Mouse (Mus musculus): ENCODE results near the gene Gm28374. TPM values are rescaled to one million over a fixed set of nuclear protein-coding genes. Genes with fewer than 3 reads are reported as not detected.
"Not testable (repeated sequence)": the region's sequence is repeated elsewhere in the genome, so short reads cannot be mapped to it uniquely, and the experiment has no call there.

Gm28374 gene
- total RNA-seq, 2 experiments from 2014 or later: 0.83 TPM; not detected in 1

DNA sequence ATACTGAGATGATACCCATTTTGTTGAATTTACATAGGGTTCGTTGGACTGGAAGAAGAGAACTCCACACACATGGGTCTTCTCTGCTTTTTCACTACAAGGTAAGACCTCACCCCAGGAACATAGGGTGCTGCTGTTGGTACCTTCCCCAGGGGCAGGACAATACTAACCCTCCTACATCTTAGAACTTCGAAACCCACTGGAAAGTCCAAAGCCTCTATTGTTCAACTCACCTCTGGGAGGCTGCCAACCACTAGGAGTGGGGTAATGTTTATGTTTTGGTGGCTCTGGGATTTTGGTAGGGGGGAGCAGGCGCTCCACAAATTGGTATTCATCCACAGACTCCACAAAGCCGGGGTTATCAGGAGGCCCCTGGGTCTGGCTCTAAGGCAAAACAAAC lies 25.4 kb downstream of the Gm28374 start:
- DNase-seq: no peak

DNA sequence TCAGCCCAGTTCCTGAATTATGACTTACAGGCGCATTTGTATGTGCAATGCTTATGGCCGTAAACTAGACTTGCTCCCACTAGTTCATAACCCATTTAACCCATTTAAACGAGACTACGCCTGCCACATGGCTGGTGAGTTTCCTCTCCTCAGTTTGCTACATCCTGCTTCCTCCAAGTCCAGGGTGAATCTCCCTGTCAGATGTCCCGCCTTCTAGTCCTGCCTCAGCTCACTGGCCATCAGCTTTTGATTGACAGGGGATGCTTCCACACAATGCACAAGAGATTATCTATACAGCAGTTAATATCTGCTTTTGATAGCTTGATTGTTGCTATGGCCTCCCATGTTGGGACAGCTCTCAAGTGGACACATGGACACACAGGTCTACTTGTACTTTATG lies 27.8 kb downstream of the Gm28374 start:
- no peak for DNase-seq

DNA sequence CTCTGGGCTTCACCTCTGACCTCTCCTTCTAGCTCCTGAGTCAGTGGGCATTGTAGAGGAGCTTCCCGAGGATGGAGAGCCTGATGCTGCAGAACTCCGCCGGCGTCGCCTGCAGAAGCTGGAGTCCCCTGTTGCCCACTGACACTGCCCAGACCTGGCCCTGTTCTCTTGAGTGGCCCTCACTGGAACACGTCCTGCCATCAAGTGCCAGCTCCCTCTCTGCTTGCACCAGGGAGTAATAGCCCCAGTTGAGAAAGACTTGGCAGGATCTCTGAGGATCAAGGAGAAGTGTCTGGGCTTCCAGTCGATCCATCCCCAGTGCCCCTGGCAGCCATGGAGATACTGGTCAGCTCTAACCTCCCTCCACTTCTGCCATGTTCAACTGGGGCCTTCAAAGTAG lies 29.5 kb downstream of the Gm28374 start:
- peak in 1 of 2 experiments; percentile 24 for DNase-seq

DNA sequence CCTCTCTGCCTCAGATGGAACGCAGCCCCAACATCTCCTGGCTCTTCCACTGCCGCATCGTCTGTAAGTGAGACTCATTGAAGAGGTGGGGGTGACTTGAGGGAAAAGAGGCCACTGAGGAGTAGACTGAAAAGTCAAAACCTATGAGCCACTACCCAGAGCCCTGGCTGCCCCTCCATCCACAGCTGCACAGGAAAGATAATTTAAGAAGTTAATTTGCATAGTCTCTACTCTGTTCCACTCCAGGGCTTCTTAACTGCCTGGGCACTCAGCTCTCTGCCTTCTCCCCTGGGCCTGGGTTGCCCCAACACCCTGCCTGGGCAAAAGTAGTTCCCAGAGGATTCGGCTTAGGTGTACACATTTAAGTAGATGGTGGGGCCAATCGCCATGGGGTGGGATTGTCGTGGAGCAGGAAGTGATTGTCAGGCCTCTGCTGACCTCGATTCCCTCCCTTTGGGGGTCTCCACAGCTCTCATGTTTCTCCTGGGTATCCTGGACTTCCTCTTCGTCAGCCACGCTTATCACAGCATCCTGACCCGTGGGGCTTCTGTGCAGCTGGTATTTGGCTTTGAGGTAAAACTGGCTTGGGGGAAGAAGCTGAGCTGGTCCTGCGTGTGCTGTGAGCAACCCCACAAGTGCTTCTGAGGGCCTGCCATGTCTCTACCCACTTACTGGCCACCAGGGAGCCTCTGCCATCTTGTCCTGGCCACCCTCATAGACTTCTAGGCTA lies 33.2 kb downstream of the Gm28374 start:
- DNase-seq: no peak

DNA sequence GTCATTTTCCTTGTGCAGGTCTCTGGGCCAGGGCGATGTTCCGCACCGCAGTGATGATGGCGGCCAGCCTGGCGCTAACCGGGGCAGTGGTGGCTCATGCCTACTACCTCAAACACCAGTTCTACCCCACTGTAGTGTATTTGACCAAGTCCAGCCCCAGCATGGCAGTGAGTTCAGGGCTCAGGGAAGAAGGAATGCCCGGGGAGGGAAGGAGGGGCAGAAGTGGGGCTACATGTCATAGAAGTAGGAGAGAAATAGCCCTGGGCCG lies 34.2 kb downstream of the Gm28374 start:
- DNase-seq: no peak

DNA sequence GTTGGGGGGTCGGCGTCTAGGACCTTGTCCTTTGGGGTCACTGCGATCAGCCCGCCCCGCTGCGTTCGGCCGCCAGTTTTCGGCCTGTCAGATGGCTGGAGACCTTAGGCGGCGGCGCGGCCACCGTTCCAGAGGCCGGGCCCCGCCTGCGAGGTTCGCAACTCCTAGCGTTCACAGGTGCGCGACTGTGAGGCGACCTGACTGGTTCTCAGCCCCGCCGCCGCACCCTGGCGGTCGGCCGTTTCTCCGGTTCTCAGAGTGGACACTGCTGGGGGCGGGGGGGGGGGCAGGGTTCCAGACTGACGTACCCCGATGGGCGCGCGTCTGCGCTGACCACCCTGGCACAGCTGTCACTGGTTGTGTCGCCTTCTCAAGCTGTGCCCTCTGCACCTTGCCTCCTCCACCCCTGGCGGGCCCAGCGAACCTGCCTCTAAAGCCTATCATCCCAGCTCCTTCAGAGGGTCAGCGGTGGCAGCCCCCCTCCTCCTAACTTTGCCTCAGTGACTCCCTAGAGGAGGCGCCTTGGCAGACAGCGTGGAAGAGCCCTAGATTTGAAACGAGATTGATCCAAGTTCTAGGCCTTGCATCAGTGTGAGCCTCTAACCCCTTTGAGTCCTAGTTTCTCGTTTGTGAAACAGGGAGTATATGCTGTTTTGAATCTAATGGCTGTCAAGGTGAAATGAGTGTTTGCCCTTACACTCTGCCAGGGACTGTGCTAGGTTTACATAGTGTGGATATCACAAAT lies 34.7 kb downstream of the Gm28374 start:
- DNase-seq: peak; percentile 14 to 38

DNA sequence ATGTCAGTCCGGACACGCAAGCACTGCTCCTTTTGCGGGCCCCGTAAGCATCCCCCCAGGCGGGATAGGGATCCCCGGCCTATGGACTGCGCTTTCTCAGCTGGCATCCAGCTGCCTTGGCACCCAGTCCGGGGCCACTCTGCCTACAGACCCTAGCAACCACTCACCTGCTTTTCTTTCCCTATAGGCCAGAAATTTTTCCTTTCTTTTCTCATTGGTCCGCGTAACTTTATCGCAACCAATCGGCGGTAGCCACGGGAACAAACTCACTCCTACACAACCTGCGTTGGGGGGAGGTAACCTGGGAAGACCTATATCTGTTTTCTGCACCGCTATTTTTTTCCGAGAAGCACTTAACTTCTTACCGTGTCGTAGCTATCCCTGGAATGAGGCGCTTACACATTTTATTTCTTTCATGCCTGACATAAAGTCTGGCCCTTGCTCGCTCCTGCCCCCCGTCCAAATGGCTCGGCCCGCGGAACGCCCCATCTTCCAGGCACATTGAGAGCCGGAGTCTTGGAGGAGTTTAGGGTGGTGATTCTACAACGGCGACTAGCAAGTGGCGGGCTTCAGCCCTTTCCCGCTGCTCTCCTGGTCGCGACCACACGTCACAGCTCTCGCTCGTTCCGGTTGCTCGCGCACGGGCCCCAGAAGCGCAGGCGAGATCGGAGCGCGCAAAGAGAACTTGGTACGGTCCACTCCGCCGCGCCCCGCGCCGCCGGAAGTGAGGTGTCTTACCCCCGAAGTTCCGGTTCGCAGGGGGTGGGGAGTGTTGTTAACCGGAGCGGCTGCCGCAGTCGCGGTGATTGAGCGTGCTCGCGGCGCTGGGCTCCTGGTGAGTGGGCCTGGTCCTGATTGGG lies 35.5 kb downstream of the Gm28374 start, which contains the start of gene Syvn1:
Gene Syvn1, plus strand, starts transcription at position 283 of the 860 bp plus-strand sequence.
- DNase-seq: peak; percentile 92 to 93

DNA sequence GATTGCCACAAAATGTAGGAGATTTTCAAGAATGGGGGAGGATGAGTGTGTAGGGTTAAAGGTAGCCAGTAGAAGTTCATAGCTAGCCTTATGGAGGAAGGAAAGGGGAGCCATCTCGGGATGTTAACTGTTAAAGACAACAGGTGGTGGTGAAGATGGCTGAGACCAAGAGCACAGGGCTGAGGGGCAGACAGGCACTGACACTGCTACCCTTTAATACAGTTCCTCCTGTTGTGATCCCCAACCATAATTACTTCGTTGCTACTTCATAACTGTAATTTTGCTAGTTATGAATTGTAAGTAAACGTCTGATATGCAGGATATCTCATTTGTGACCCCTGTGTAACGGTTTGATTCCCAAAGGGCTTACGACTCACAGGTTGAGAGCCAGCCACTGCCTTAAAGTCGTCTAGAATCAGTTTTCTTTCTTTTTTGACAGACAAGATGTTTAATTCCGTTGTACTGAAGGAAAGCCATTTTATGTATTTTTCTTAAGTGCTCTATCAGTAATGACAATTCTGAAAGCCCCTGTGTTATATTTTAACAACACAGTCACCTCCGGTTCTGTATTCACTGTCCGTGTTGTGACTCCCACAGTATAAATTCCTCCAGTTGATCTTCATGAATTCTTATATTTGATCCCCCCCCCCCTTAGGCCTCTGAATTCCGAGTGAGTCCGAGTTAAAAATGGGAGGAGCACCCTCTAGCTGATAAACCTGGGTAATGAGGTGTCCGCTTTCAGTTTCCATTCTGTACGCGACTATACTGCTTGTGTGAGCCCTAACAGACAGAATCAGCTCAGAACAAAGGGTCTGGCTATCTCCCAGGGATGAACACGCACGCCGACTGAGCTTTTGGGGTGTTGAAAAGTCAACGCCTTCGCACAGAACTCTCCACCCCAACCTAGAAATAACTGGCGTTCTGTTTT lies 36.4 kb downstream of the Gm28374 start:
- DNase-seq: no peak

DNA sequence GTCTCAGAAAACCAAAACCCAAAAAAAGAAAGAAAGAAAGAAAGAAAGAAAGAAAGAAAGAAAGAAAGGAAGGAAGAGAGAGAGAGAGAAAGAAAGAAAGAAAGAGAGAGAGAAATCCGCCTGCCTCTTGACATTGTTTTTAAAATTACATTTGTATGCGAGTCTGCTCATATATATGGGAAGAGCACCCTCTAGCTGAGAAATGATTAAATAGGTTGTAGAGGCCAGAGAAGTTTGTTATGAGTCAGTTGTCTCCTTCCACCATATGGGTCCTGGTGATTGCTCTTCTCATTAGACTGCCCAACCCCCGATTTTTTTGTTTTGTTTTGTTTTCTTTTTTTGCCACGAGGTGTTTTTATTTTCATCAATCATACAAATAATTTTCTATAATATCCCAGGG lies 38.0 kb downstream of the Gm28374 start:
- DNase-seq: not testable (repeated sequence)

DNA sequence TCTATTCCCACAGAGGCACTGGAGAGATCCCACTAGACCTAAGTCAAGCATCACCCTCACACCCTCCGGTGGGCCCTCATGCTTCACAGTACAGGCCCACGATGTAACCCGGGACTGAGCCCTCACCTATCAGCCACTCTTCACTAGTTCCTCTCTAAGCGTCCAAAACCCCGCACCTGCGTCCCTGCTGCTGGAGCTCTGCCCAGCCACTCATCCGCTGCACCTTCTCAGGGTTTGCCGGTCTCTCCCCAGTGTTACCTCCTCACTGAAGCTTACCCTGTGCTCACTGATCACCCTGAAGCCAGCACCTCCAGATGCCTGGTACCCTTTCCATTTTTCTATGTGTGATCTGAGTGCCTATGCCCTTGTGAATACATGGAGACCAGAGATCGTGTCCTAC lies 39.8 kb downstream of the Gm28374 start:
- DNase-seq: no peak

DNA sequence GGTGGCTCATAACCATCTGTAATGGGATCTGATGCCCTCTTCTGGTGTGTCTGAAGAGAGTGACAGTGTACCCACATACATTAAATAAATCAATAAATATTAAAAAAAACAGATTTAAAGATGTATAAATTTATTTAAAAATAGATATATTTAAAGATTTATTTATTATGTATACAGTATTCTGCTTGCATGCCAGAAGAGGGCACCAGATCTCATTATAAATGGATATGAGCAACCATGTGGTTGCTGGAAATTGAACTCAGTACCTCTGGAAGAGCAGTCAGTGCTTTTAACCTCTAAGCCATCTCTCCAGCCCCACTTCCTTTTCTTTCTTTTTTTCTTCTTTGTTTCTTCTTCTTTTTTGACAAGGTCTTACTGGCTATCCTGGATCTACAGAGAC lies 42.1 kb downstream of the Gm28374 start:
- no peak for DNase-seq

DNA sequence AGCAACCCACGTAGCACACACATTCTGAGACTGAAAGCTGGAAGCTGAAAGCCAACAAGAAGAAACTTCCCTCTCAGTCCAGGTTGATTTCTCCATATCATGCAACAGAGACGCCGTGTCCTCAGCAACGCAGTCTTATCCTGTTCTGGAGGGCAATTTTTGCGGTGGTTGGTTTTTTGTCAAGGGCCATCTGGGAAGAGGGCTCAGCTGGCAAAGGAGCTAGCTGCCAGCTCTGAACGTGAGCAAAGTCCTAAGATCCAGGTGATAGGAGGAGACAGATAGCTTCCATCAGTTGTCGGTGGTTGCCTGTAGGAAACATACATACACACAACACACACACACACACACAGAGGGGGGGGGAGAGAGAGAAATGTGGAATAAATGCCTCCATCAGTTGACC lies 43.7 kb downstream of the Gm28374 start:
- no peak for DNase-seq

DNA sequence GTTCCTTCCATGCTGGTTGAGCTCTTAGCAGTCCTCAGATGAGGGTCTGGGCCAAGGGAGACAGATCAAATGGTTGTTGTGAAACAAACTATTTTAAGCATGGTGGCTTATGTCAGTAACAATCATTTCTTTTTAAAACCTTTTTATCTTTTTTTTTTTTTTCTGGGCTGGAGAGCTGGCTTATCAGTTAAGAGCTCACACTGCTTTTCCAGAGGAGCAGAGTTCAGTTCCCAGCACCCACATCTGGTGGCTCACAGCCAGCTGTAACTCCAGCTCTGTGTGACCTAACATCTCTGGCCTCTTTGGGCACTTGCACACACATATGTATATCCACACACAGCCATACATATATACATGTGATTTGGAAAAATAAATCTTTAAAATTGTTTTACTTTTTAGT lies 44.4 kb downstream of the Gm28374 start:
- no peak for DNase-seq

DNA sequence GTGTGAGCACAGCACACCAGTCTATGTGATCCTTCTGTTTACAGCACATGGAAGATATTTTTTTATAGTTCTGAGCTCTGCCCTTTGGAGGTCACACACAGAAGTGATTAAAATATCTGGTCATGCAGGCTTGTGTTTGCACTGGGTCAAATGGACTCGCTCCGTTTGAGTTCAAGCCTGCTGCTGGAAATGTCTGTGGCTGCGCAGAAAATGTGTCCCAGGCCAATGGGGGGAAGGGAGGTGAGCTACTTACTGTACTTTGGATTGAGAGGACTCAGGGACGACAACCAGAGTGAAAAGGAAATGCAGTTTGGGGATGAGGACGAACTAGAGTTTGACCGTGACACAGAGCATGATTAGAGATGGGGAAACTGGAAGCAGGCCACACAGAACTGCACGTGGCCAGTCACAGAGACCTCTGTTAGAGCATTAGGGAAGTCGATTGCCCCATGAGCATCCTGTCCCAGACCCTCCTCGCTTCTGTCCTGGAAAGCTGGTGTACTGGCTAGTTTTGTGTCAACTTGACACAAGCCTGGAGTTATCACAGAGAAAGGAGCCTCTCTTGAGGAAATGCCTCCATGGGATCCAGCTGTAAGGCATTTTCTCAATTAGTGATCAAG lies 46.0 kb downstream of the Gm28374 start:
- DNase-seq: no peak

DNA sequence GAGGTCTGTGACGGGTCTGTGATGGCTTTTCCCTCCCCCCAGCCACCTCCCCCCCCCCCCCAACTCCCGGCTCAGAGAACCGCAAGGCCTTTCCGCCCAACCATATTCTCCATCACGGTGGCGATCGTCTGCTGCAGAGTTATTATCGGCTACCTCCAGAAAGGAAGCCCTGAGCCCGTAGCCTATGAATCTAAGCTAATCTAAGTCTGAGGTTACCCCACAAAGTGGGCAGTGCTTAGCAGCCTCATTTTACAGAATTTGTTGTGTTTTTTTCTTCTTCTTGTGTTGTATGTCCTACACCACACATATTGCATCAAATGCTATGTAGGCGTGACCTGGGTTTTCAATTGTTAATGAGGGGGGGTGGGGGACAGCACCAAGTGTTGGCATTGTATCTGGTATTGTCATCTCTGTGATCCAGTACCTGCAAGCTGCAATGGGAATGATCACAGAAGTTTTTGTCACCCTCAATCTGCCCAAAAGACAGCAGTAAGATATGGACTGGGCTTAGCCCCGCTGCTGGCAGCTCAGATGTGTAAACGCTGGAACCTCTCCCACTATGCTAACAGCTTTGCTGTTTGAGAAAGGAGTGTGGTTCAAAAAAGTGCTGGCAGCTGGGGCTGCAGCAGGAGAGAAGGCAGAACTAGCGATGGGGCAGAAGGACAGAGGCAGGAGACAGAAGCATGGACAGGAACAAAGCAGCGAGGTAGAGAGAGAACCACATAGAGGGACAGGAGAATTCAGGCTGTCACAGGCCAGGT lies 51.4 kb downstream of the Gm28374 start:
- DNase-seq: no peak

DNA sequence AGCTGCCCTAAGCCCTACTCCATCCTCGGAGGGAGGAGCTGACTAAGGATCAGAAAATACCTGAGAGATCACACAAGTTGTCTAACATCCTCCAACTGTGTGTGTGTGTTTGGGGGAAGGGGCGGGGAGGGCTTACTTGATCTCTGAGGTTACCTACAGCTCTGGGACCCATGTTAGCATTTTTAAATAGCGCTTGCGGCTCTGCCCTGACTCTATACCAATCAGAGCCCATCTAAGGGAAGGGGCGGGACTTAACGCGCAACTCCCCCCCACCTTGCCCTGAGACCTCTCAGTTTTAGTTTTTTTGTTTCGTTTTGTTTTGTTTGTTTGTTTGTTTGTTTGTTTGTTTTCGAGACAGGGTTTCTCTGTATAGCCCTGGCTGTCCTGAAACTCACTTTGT lies 52.6 kb downstream of the Gm28374 start:
- no peak for DNase-seq

DNA sequence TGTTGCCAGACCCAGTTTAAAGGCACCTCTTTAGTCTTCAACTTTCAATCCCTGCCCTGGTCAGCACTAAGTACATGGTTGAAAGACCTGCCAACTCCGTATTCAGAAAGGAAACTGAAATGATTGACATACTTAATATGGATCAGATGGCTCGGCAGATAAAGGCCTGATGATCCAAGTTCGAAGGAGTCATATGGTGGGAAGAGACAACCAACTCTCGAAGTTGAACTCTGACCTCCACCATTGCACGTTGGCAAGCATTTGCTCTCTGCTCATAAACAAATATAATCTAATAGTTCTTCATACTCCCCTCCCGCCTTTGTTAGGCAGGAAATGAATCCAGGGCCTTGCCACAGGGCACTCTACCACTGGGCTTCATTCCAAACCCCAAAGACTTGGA lies 53.1 kb downstream of the Gm28374 start:
- no peak for DNase-seq
